8 mouse cellular contexts compared by ENCODE assay signal in the genomic region with DNA sequence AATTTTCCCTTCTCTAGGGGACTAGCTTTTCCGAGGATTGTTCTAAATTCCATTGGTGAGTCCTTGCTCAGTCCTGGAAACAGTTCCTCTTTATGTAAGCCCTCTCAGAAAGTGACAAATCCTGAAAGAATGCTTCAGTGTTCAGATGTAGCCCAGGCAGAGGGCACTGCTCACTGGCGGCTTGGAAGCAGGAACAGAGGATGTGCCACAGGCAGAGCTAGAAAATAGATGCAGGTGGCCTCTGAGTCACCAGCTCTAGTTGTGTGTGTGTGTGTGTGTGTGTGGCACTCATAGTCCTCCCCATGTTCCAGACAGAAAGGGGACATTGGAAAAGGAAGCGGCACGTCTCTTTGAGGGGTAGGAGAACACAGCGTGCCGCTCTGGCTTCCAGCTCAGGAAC. TPM values are rescaled to one million over a fixed set of nuclear protein-coding genes. Genes with fewer than 3 reads are reported as not detected.
A peak's percentile ranks its signal among the peaks of the same experiment; 100 is the strongest.
DNase-seq lines count a peak whose midpoint lies in the region; ATAC-seq lines count a peak whose summit lies in the region.
"Had no signal": no experiment of that assay in that cellular context is flagged by ENCODE, and none has a peak within 500 bp of the region (broad histone marks: within the 10 kb centered on the region; RNA-seq: fewer than 3 reads in every experiment).

No protein-coding gene starts in this region.

- peak; percentile 32 for DNase-seq in left cerebral cortex, adult 11 months (ENCODE audit: low spot score)
- no peak for DNase-seq in left cerebral cortex, postnatal 10 days (ENCODE audit: extremely low spot score in 1 of 2, low spot score in 2 of 2)
- DNase-seq in adrenal gland, postnatal 14 days = peak; percentile 79
- peak; percentile 43 to 47 for DNase-seq in frontal cortex, adult 2 months (ENCODE audit: extremely low spot score in 1 of 2, low spot score in 1 of 2)
- peak; percentile 32 for DNase-seq in lung, postnatal 36 days
- no peak for DNase-seq in forebrain, embryonic 11.5 days (ENCODE audit: low spot score)
- DNase-seq: lung, embryonic 14.5 days had no signal

- H3K9ac ChIP-seq in forebrain, embryonic 16.5 days (replicated peaks; ENCODE audit: low read depth, low read length) = no peak overlapping the region
- H3K9ac ChIP-seq in forebrain, embryonic 11.5 days (ENCODE audit: low read length) = no peak overlapping the region
- H3K9ac ChIP-seq: lung, embryonic 14.5 days had no signal

- peaks cover 3% of the 10 kb centered on the region; the same call in 1 of the 2 replicates for H3K9me3 ChIP-seq in forebrain, embryonic 16.5 days (ENCODE audit: control insufficient read depth, low read length)
- no peaks in the 10 kb centered on the region; the same call in 1 of the 2 replicates for H3K9me3 ChIP-seq in forebrain, embryonic 11.5 days (ENCODE audit: control insufficient read depth, low read length)

- no peak for ATAC-seq in forebrain, embryonic 16.5 days
- ATAC-seq in forebrain, embryonic 11.5 days (replicated peaks; ENCODE audit: low FRiP score) = no peak

- intact Hi-C loops in left cerebral cortex, postnatal 10 days (cut with DNase I) = no loop called here

- 82% methylated on average over 6 of the region's 6 CpGs for WGBS in forebrain, embryonic 16.5 days
- WGBS in forebrain, embryonic 11.5 days = 85% methylated on average over 6 of the region's 6 CpGs

- H3K27me3 ChIP-seq in forebrain, embryonic 16.5 days (replicated peaks; ENCODE audit: control insufficient read depth, insufficient read depth, low read length) = no peaks in the 10 kb centered on the region
- no peaks in the 10 kb centered on the region for H3K27me3 ChIP-seq in forebrain, embryonic 11.5 days (ENCODE audit: control insufficient read depth, insufficient read depth, low read length)

- H3K4me3 ChIP-seq in forebrain, embryonic 16.5 days (replicated peaks; ENCODE audit: low read length) = no peak overlapping the region
- H3K4me3 ChIP-seq in forebrain, embryonic 11.5 days (ENCODE audit: low read depth, low read length) = no peak overlapping the region

- no peak overlapping the region for H3K27ac ChIP-seq in forebrain, embryonic 16.5 days (ENCODE audit: low read length)
- no peak overlapping the region for H3K27ac ChIP-seq in forebrain, embryonic 11.5 days (ENCODE audit: low read depth, low read length)

- H3K36me3 ChIP-seq in forebrain, embryonic 16.5 days (ENCODE audit: control insufficient read depth, insufficient read depth) = no peaks in the 10 kb centered on the region
- H3K36me3 ChIP-seq in forebrain, embryonic 11.5 days (ENCODE audit: control insufficient read depth, insufficient read depth, low read length) = no peaks in the 10 kb centered on the region

- H3K4me2 ChIP-seq in forebrain, embryonic 16.5 days (ENCODE audit: low read length) = no peak overlapping the region
- H3K4me2 ChIP-seq in forebrain, embryonic 11.5 days (ENCODE audit: low read depth, low read length, severe bottlenecking) = no peak overlapping the region
- H3K4me2 ChIP-seq: lung, embryonic 14.5 days had no signal

- no peaks in the 10 kb centered on the region for H3K4me1 ChIP-seq in forebrain, embryonic 16.5 days (replicated peaks; ENCODE audit: control insufficient read depth, insufficient read depth, low read length)
- H3K4me1 ChIP-seq in forebrain, embryonic 11.5 days (replicated peaks; ENCODE audit: control insufficient read depth, insufficient read depth, low read length) = no peaks in the 10 kb centered on the region

RNA-seq across cellular contexts. Expression of gene Ampd3, which starts 52.5 kb away (rescaled TPM):
- 10 to 100 TPM; 23.4 to 28.3 TPM for total RNA-seq in left cerebral cortex, postnatal 10 days (2021)
- 22.9 and 32.8 TPM in 2 replicates for total RNA-seq in adrenal gland, postnatal 14 days (2021)
- 24.9 and 29.1 TPM in 2 replicates for polyA plus RNA-seq in frontal cortex, adult 2 months (2012; rRNA removed)
- 6.2 and 8.5 TPM in 2 replicates for polyA plus RNA-seq in forebrain, embryonic 16.5 days (2015; fragmentation: Nextera tagmentation; extraction: Ambion mirVana)
- 1.6 and 1.9 TPM in 2 replicates for polyA plus RNA-seq in forebrain, embryonic 11.5 days (2014; fragmentation: Nextera tagmentation; extraction: Ambion mirVana)

Comparison
In these comparisons a context has a peak if more than half of its experiments do, and no peak if none do; other contexts are left out.
1. DNase-seq: peak in left cerebral cortex, adult 11 months (single experiment), adrenal gland, postnatal 14 days (single experiment), frontal cortex, adult 2 months (2 of 2) and lung, postnatal 36 days (single experiment); none in left cerebral cortex, postnatal 10 days (0 of 2) and forebrain, embryonic 11.5 days (single experiment).